Mouse (Mus musculus): ENCODE measurements around the gene Zbtb20. TPM values are rescaled to one million over a fixed set of nuclear protein-coding genes. Genes with fewer than 3 reads are reported as not detected.

Gene Zbtb20
- total RNA-seq, 2 experiments from 2014 or later, result 99.2 to 123 TPM

- DNase-seq, result no peak
Observed at GRCm38 (mm10) chr16:43397629-43398323, 522.1 kb downstream of the Zbtb20 start.

GRCm38 (mm10) chr16:43399428-43399827, 523.7 kb downstream of the Zbtb20 start:
- no peak for DNase-seq

GRCm38 (mm10) chr16:43400046-43400445, 524.4 kb downstream of the Zbtb20 start:
- no peak for DNase-seq

DNA sequence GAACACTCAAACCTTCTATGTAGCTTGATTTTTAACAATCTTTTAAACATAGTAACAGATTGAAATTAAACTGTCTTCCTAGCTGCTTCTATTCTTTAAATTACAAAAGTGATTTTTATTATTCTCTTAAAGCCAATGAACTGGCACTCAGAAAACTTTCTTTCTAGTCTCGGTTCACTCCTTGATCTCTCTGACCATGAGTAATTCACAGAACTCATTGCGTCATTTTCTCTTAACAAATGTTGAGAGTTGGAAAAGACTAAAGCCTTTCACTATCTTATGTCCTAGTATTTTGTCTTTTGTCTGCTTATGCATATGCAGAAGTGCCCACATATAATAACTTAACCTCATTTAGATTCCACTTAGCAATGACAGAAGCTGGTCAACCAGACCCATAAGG, 525.3 kb downstream of the Zbtb20 start:
- no peak for DNase-seq

- no peak for DNase-seq
Observed at GRCm38 (mm10) chr16:43402888-43403287, 527.2 kb downstream of the Zbtb20 start.

DNA sequence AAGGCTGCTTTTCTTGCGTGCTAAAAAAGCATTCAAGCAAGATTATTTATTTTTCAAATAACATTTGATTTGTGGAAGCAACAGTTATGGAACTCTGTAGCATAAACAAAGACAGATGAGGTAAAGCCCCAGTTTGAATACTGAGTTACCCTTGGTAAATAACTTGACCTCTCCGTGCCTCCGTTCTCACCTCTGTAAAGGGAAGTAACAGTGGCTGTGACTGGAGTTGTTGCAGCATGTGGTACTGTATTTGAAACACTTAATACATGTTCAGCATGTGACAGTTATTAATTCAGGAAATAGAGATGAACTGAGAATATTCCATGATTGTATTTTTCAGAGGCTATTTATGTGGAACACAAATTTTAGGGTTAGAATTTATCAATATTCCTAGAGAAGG, 529.4 kb downstream of the Zbtb20 start:
- DNase-seq, result no peak

GRCm38 (mm10) chr16:43407594-43408142, 532.0 kb downstream of the Zbtb20 start:
- DNase-seq, result no peak

- no peak for DNase-seq
Observed at GRCm38 (mm10) chr16:43408622-43409021, 532.9 kb downstream of the Zbtb20 start.

GRCm38 (mm10) chr16:43409108-43409909, 533.6 kb downstream of the Zbtb20 start:
- no peak for DNase-seq

DNA sequence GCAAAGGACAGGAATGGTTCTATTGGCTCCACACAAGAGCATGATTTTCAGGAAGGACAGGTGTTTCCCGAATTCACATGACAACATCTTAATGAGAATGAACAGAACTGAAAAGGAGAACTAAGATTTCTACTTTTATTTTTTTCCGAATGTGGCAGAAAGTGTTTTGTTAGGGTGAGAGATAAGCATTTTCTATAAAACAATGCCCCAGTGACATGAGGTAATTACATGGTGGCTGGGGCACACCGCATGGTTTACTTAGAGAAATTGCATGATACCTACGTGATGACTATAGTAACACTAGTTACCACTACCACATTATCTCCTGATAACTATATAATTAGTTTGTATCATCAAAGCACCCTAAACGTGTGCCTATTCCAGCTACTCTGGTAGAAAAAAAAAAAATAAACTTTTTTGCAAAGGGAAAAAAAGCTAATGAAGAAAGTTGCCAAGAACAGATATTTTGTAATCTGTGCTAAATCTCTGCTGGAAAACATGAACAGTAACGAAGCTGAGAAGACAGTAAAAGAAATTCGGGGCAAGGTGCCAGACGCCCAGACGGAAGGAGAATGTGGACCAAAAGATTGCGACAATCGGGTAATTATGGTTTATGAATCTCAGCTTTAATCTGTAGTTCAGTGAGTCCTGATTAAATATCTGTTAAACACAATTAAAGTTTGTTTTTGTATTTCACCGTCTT, 534.4 kb downstream of the Zbtb20 start:
- peak; percentile 71 for DNase-seq

DNA sequence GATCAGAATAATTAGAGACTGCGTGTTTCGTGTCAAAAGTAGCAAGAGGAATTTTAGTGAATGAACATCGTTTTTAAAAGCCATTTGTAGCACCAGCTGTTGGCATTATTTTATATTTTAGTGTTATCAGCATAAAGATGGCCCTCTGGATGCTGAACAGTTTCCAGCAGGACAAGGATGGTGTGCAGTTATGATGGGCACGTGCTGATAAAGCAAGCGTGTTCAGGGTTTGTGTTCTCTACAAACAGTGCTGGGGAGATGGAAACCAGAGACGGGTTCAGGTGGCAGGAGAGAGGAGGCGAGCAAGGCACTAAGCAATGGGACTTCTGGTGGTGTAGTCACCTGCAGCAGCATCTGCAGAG, 534.9 kb downstream of the Zbtb20 start:
- DNase-seq, result no peak

GRCm38 (mm10) chr16:43415864-43416263, 540.2 kb downstream of the Zbtb20 start:
- DNase-seq, result no peak

GRCm38 (mm10) chr16:43419923-43420322, 544.2 kb downstream of the Zbtb20 start:
- no peak for DNase-seq

- DNase-seq, result no peak
Observed at GRCm38 (mm10) chr16:43428955-43429354, 553.3 kb downstream of the Zbtb20 start.

GRCm38 (mm10) chr16:43430030-43430429, 554.3 kb downstream of the Zbtb20 start:
- no peak for DNase-seq

- DNase-seq, result no peak
Observed at GRCm38 (mm10) chr16:43431514-43432371, 556.1 kb downstream of the Zbtb20 start.

- DNase-seq, result peak; percentile 27
Observed at GRCm38 (mm10) chr16:43434941-43435340, 559.3 kb downstream of the Zbtb20 start.

- no peak for DNase-seq
Observed at GRCm38 (mm10) chr16:43438878-43439371, 563.2 kb downstream of the Zbtb20 start.

DNA sequence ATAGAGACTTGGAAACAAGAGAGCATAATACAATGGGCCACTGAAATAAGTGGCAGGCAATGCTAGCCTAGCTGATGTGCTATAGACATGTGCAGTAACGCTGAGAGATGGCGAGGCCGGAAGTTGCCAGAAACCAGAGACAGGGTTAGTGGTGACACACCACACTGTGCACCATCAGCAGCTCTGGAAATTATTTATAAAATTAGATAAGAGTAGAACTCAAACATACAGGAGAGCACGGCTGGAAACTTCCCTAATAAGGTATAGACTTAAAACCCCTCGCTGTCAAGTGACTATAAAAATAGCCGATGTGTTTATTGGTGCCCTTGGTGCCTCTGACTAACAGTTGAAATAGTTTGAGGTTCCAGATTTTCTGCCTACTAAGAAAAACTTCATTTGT, 565.7 kb downstream of the Zbtb20 start:
- no peak for DNase-seq

- no peak for DNase-seq
Observed at GRCm38 (mm10) chr16:43443034-43443433, 567.4 kb downstream of the Zbtb20 start.

DNA sequence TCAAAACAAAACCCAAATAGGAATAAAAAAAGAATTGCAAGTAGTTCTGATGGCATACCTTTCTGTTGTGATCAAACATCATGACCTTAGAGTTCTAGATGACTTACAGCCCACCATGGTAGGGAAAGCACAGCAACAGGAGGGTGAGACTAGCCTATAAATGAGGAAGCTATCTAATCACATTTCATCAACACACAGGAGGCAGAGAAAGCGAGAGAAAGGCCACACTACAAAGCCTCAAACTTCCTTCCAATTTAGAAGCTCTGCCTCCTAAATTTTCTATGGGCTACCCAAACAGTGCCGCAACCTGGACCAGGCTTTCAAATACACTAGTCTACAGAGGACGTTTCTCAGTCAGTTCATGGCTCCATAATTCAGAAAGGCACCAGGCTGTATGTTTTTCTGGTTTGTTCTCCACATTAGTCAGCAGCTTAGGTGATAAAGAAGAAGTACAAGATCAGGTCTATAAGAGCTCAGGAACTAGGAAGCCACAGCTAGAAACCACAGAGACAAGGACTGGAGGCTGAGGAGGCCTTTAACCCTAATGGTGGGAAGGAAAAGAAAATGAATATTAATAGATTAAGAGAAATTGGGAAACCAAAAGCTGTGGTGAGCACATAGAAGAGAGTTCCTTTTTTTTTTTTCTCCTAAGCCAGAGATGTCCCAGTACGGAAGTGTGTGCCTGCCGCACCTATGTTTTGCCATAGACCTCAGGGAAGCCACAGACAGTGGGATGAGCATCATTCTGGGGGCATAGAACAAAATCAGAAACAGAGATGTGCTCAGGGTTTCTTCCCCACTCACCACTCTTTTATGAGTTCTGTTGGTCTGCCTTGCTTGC, 572.7 kb downstream of the Zbtb20 start:
- no peak for DNase-seq

Data from adrenal gland, postnatal 10 days (tissue).